Mouse (Mus musculus) retina, postnatal 1 day (tissue): ENCODE measurements around the gene Slc17a9.

Experiments
- DNase-seq: peaks from one replicate; pipeline ENCODE4 v3.0.0-alpha.2; 2012

Slc17a9 gene

DNA sequence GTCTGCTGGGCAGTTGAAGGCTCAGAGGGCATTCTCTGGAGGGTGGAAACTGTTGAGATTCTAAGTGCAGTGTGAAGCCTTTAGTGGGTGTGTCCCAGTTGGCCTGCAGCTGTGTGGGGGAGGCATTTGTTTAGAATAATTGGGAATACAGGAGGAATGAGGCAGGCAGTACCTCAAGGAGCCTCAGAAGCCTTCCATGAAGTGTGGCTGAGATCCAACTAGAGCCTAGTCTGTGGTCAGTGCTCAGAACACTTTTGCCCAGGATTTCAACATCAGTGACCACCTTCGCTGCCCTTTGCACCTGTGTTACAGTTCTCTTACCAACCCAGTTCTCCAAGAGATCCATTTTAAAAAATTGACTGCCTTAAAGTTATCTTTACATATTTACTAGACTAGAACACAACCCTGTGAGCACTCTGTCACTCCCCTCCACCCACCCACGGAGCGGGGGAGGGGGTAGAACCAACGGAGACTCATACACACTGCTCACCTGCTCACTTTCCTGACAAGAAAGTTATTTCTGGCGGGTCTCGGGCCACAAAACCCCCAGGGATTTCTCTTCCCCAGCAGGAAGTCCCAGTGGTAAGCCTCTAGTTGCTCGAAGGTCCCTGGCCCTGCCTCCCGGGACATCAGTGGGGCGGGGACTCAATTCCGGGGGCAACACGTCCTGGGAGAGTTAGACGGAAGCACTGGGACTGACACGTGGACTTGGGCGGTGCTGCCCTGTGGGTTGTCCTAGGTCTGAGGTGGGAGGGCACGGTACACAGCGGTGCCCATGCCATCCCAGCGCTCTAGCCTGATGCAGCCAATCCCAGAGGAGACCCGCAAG is at the start of gene Slc17a9:
TSS of gene Slc17a9 (plus strand) at position 679 of the 829 bp plus-strand sequence.
- DNase-seq, result peak; percentile 15

- no peak for DNase-seq
Observed at GRCm38 (mm10) chr2:180676706-180677105, 48.4 kb upstream of the Slc17a9 start.

GRCm38 (mm10) chr2:180678609-180679140 is 46.4 kb upstream of the Slc17a9 start:
- DNase-seq, result peak; percentile 79

GRCm38 (mm10) chr2:180681225-180681624 is 43.8 kb upstream of the Slc17a9 start:
- DNase-seq, result no peak

GRCm38 (mm10) chr2:180683524-180683923 is 41.5 kb upstream of the Slc17a9 start:
- DNase-seq, result no peak

- DNase-seq, result no peak
Observed at GRCm38 (mm10) chr2:180684031-180684430, 41.0 kb upstream of the Slc17a9 start.

GRCm38 (mm10) chr2:180689841-180690240 is 35.2 kb upstream of the Slc17a9 start:
- DNase-seq, result no peak

DNA sequence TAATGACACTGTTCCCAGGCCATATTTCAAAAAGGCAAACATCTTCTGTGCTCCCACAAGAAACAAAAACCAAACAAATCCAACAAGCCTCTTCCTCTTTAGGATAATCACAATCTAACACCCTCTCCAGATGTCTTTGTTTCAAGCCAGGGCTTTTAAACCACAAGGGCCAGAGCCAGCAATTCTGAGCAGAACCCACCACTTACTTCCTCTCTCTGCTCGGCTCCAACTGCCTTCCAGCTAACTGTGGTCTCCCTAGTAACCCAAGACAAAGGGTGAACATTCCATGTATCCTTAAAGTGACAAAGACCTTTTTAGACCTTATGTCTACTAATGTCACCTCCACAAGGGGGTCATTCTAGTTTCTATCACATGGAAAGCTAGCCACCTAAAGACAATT is 32.4 kb upstream of the Slc17a9 start:
- peak; percentile 60 for DNase-seq

GRCm38 (mm10) chr2:180695176-180695575 is 29.9 kb upstream of the Slc17a9 start:
- DNase-seq, result no peak

DNA sequence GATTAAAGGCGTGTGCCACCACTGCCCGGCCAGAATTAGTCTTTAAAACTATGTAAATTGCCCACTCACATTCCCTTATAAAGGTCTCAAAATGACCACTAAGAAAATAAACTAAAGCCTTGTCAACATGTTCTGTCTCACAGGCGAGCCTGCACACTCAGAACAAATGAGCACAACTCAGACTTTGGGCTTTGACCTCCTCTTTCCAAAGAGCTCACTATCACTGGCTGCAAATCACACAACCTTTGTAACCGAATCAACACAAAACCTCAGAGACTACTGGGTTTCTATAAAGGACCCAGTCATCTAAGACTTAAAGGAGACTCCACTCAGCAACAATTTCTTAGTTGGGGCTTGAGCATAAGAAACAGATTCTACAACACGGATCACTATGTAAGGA is 24.6 kb upstream of the Slc17a9 start:
- no peak for DNase-seq

GRCm38 (mm10) chr2:180701053-180701766 is 23.9 kb upstream of the Slc17a9 start:
- DNase-seq, result peak; percentile 7

- DNase-seq, result peak; percentile 96
Observed at GRCm38 (mm10) chr2:180701767-180702621, 23.1 kb upstream of the Slc17a9 start.

DNA sequence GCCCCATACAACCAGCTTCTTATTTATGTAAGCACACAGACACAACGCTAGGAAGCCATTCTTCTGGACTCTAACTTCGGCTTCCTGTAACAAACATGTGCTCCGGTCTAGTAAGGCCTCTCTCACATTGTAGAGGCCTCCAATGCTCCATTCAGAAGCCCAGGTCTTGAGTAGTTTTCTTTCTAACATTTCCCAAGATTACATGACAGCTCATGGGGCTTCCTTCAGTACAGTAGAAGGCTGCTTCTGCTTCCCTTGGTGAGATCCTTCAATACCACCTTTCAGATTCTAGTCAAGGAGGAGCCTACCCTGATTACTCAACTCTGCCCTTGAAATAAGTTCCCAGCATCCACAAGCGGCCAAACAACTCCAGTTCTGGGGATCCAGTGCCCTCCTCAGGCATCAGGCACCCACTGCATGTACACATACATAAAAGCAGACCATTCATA is 22.3 kb upstream of the Slc17a9 start:
- peak; percentile 8 for DNase-seq

DNA sequence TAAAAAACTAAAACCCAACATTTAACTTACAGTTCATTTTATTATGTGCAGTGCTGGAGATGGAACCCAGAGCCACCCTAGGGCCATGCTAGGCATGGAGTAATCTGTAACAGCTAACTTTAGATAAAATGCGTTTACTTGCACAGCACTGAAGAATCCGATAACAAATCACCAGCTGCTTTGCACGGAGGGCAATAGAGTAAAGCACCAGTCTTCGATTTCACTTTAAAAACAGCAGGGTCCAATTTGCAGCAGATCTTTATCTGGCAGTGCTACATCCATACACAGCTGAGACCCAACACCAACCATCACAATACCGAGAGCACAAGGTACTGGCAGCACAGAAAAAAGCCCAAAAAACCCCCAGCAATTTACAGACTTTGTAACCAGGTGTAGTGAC is 21.9 kb upstream of the Slc17a9 start:
- no peak for DNase-seq

- DNase-seq, result no peak
Observed at GRCm38 (mm10) chr2:180703645-180704359, 21.3 kb upstream of the Slc17a9 start.

GRCm38 (mm10) chr2:180704591-180704990 is 20.5 kb upstream of the Slc17a9 start:
- DNase-seq, result no peak

DNA sequence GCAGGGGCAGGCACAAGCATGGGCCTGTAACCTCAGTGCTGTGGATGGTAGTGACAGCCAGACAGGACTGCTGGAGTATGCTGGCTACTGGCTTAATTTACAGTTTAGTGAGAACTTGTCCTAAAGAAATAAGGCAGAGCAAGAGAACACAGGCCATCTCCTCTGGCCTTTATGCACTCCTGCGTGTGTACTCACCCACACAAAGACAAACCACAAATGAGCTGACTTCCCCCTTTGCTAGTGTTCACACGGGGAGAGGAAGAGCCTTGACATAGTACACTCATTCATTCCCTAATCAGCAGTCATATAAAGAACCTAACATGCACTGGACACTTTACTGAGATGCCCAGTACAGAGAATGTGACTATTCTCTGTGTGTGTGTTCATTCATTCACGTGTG is 20.0 kb upstream of the Slc17a9 start:
- no peak for DNase-seq

- DNase-seq, result no peak
Observed at GRCm38 (mm10) chr2:180705975-180706374, 19.1 kb upstream of the Slc17a9 start.

DNA sequence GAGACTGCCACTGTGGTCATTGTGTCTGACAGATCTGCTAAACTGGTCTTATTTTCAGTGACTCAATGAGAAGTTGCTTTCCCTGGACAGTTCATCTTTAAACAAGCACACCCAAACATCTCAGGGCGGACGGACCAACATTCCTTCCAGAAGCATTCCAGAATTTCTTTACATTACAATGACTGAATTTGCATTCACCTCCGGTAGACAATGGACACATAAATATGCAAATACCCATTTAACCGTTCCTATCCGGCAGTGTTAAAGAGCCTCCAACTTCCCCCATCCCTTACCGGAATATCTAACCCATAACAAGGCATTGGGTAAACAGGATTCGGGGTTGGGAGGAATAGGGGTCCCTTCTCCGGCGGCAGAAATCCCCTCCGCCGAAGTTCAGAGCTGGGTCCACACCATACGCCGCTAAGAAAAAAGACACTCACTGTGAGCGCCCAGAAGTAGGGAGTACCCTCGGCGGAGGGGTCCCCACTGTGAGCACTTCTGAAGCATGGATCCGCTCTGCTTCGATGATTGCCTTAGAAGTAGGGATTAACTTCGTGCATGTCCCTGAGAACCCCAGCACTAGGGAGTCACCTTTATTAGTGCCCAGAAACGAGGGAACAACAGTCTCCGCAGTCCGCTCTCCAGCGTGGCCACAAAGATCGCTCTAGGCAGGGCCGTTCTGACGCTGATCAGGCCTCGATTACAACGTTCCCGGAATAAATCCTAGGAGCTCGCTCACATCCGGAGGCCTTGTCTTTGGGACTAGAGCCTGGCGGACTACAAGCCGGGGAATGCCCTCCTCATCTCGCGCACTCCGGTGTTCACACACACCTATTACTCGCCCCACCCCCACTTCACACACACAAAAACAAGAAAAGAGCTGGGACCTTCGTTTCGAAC is 15.8 kb upstream of the Slc17a9 start:
- no peak for DNase-seq

DNA sequence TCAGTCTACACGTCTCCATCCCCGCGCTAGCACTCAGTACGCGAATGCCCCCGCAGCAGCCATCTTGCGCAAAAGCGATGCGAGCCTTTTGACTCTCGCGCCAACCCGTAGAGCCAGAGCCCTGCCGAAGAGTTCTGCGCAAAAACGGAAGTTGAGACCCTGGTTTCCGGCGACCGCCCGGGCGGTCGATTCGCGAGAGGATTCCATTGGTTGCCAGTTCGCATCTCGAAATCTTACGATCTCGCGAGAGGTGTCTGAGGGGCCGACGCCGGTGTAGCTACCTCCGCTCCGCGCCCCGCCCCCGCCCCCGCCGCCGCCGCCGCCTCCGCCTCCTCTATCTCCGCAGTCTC is 15.2 kb upstream of the Slc17a9 start, which contains the start of the genes Dido1 and Gid8:
TSS of gene Dido1 (minus strand) at position 77 of the 350 bp plus-strand sequence.
TSS of gene Gid8 (plus strand) at position 195 of the 350 bp plus-strand sequence.
- DNase-seq, result peak; percentile 99
